Mouse (Mus musculus) forebrain, embryonic 15.5 days (tissue): ENCODE measurements at regions not wholly inside any gene's neighbourhood (a gene's known extent, or its start where the extent isn't known, plus 50 kb on each side); places are given as distances from the start of the nearest gene placed in this dataset.
A peak's percentile ranks its signal among the peaks of the same experiment; 100 is the strongest.

ENCODE experiments used
- ATAC-seq: fragments of 200-750 bp; cut with Nextera tagmentation; replicated peaks from 2 replicates; pipeline ENCODE4 v1.8.0; 2017; ENCODE audit warnings: mild to moderate bottlenecking, moderate TSS enrichment, moderate library complexity
- H3K27ac ChIP-seq: fragments of 300-500 bp; sonication (generic); replicated peaks from 2 replicates; pipeline ENCODE4 v1.5.1; 2015; ENCODE audit warnings: mild to moderate bottlenecking, inconsistent platforms
- H3K27me3 ChIP-seq: fragments of 300-500 bp; sonication (generic); 2 replicates; pipeline ENCODE4 v1.6.1; 2015; ENCODE audit warnings: inconsistent platforms
- H3K36me3 ChIP-seq: fragments of 300-500 bp; sonication (generic); 2 replicates; pipeline ENCODE4 v1.6.1; 2015; ENCODE audit warnings: mild to moderate bottlenecking, inconsistent platforms
- H3K4me1 ChIP-seq: fragments of 300-500 bp; sonication (generic); 2 replicates; pipeline ENCODE4 v1.6.1; 2015; ENCODE audit warnings: inconsistent platforms
- H3K4me2 ChIP-seq: fragments of 300-500 bp; sonication (generic); replicated peaks from 2 replicates; pipeline ENCODE4 v1.6.1; 2015; ENCODE audit warnings: mild to moderate bottlenecking, inconsistent platforms
- H3K4me3 ChIP-seq: fragments of 300-500 bp; sonication (generic); 2 replicates; pipeline ENCODE4 v1.5.1; 2015; ENCODE audit warnings: mild to moderate bottlenecking, inconsistent platforms
- H3K9ac ChIP-seq: fragments of 300-500 bp; sonication (generic); replicated peaks from 2 replicates; pipeline ENCODE4 v1.6.1; 2015; ENCODE audit warnings: mild to moderate bottlenecking, inconsistent platforms
- H3K9me3 ChIP-seq: fragments of 300-500 bp; sonication (generic); 2 replicates; pipeline ENCODE4 v1.6.1; 2016; ENCODE audit warnings: inconsistent platforms
- WGBS: fragments of 180-500 bp; shearing (Covaris S2); methylation state at CpG from one replicate; pipeline ENCODE4 v1.1.7; 2015; ENCODE audit warnings: mixed read lengths; 5-methylcytosine and 5-hydroxymethylcytosine counted together

- Histone ChIP-seq H3K9ac (no peak overlapping the region), H3K27me3 (peaks cover 35% of the 10 kb centered on the region), H3K27ac (no peak overlapping the region), H3K4me2 (no peak overlapping the region), H3K9me3 (no peaks in the 10 kb centered on the region), H3K36me3 (no peaks in the 10 kb centered on the region), H3K4me3 (no peak overlapping the region), H3K4me1 (no peaks in the 10 kb centered on the region)
- 91% methylated on average over 2 of the region's 2 CpGs for WGBS
- ATAC-seq, result no peak
Observed at GRCm38 (mm10) chr6:51196391-51196790, 236.1 kb upstream of the Nfe2l3 start.

GRCm38 (mm10) chr6:51197000-51197774 is 235.3 kb upstream of the Nfe2l3 start:
- Histone ChIP-seq H3K9ac (no peak overlapping the region), H3K4me1 (no peaks in the 10 kb centered on the region), H3K9me3 (no peaks in the 10 kb centered on the region), H3K36me3 (no peaks in the 10 kb centered on the region), H3K4me2 (no peak overlapping the region), H3K27ac (no peak overlapping the region), H3K27me3 (peaks cover 28% of the 10 kb centered on the region), H3K4me3 (no peak overlapping the region)
- no peak for ATAC-seq
- WGBS, result 80% methylated on average over 16 of the region's 16 CpGs

- no peaks in the 10 kb centered on the region for H3K9me3 ChIP-seq
- H3K9ac ChIP-seq, result no peak overlapping the region
- 51% methylated on average over 5 of the region's 5 CpGs for WGBS
- H3K4me1 ChIP-seq, result no peaks in the 10 kb centered on the region
- peaks cover 5% of the 10 kb centered on the region; the same call in 1 of the 2 replicates for H3K27me3 ChIP-seq
- H3K4me3 ChIP-seq, result no peak overlapping the region
- no peak for ATAC-seq
- no peak overlapping the region for H3K27ac ChIP-seq
- H3K4me2 ChIP-seq, result no peak overlapping the region
- H3K36me3 ChIP-seq, result no peaks in the 10 kb centered on the region
Observed at GRCm38 (mm10) chr6:51200207-51200606, 232.3 kb upstream of the Nfe2l3 start.

- H3K4me3 ChIP-seq, result no peak overlapping the region
- no peak overlapping the region for H3K27ac ChIP-seq
- no peaks in the 10 kb centered on the region for H3K9me3 ChIP-seq
- WGBS, result 90% methylated on average over 14 of the region's 14 CpGs
- H3K36me3 ChIP-seq, result no peaks in the 10 kb centered on the region
- H3K4me2 ChIP-seq, result no peak overlapping the region
- no peaks in the 10 kb centered on the region for H3K4me1 ChIP-seq
- peaks cover 10% of the 10 kb centered on the region; the same call in 1 of the 2 replicates for H3K27me3 ChIP-seq
- ATAC-seq, result no peak
- no peak overlapping the region for H3K9ac ChIP-seq
Observed at GRCm38 (mm10) chr6:51200837-51201236, 231.6 kb upstream of the Nfe2l3 start.

- WGBS, result 79% methylated on average over 3 of the region's 3 CpGs
- no peak for ATAC-seq
- Histone ChIP-seq H3K4me3 (no peak overlapping the region), H3K4me2 (no peak overlapping the region), H3K27me3 (peaks cover 15% of the 10 kb centered on the region), H3K27ac (no peak overlapping the region), H3K9ac (no peak overlapping the region), H3K36me3 (no peaks in the 10 kb centered on the region), H3K4me1 (peaks cover 16% of the 10 kb centered on the region), H3K9me3 (no peaks in the 10 kb centered on the region)
Observed at GRCm38 (mm10) chr6:51204306-51204705, 228.2 kb upstream of the Nfe2l3 start.

- Histone ChIP-seq H3K27ac (no peak overlapping the region), H3K27me3 (peaks cover 15% of the 10 kb centered on the region), H3K36me3 (no peaks in the 10 kb centered on the region), H3K4me1 (peaks cover 16% of the 10 kb centered on the region), H3K9ac (no peak overlapping the region), H3K4me3 (no peak overlapping the region), H3K4me2 (no peak overlapping the region), H3K9me3 (no peaks in the 10 kb centered on the region)
- ATAC-seq, result no peak
- WGBS, result 79% methylated on average over 11 of the region's 11 CpGs
Observed at GRCm38 (mm10) chr6:51205411-51205810, 227.1 kb upstream of the Nfe2l3 start.

GRCm38 (mm10) chr6:51206712-51207505 is 225.6 kb upstream of the Nfe2l3 start:
- 8% methylated on average over 11 of the region's 11 CpGs for WGBS
- peak overlapping the region; percentile 77; the same call in 1 of the 2 replicates for H3K27ac ChIP-seq
- H3K9ac ChIP-seq, result no peak overlapping the region
- no peaks in the 10 kb centered on the region for H3K36me3 ChIP-seq
- peaks cover 16% of the 10 kb centered on the region for H3K4me1 ChIP-seq
- peak overlapping the region; percentile 47 for H3K4me2 ChIP-seq
- H3K27me3 ChIP-seq, result peaks cover 15% of the 10 kb centered on the region
- no peak for ATAC-seq
- H3K4me3 ChIP-seq, result 0 out of 2 replicates have a peak overlapping the region, but pooled peaks have one; percentile 27
- no peaks in the 10 kb centered on the region for H3K9me3 ChIP-seq

GRCm38 (mm10) chr6:51207587-51208361 is 224.7 kb upstream of the Nfe2l3 start:
- WGBS, result 2% methylated on average over 21 of the region's 21 CpGs
- peak; percentile 64; the same call in 1 of the 2 replicates for ATAC-seq
- Histone ChIP-seq H3K27ac (peak overlapping the region; percentile 77), H3K9me3 (no peaks in the 10 kb centered on the region), H3K9ac (peak overlapping the region; percentile 43), H3K27me3 (peaks cover 15% of the 10 kb centered on the region), H3K4me2 (peak overlapping the region; percentile 47), H3K36me3 (no peaks in the 10 kb centered on the region), H3K4me1 (peaks cover 16% of the 10 kb centered on the region), H3K4me3 (peak overlapping the region; percentile 27)

- no peak overlapping the region; the same call in 1 of the 2 replicates for H3K27ac ChIP-seq
Observed at GRCm38 (mm10) chr6:51208660-51209396, 223.6 kb upstream of the Nfe2l3 start.

GRCm38 (mm10) chr6:51211418-51211817 is 221.1 kb upstream of the Nfe2l3 start:
- Histone ChIP-seq H3K4me2 (no peak overlapping the region), H3K4me1 (peaks cover 24% of the 10 kb centered on the region), H3K36me3 (no peaks in the 10 kb centered on the region), H3K9ac (no peak overlapping the region), H3K27me3 (peaks cover 5% of the 10 kb centered on the region), H3K9me3 (no peaks in the 10 kb centered on the region), H3K4me3 (no peak overlapping the region), H3K27ac (no peak overlapping the region)
- ATAC-seq, result no peak
- WGBS, result 57% methylated on average over 7 of the region's 7 CpGs

More at GRCm38 (mm10) chr6:51208660-51209396, 223.6 kb upstream of the Nfe2l3 start:
- Histone ChIP-seq H3K36me3 (no peaks in the 10 kb centered on the region), H3K9ac (no peak overlapping the region), H3K4me1 (peaks cover 16% of the 10 kb centered on the region), H3K9me3 (no peaks in the 10 kb centered on the region), H3K4me3 (no peak overlapping the region), H3K4me2 (no peak overlapping the region), H3K27me3 (peaks cover 15% of the 10 kb centered on the region)
- peak; percentile 86 for ATAC-seq
- WGBS, result 2% methylated on average over 6 of the region's 6 CpGs

- Histone ChIP-seq H3K4me2 (no peak overlapping the region), H3K9ac (no peak overlapping the region), H3K36me3 (no peaks in the 10 kb centered on the region), H3K4me3 (no peak overlapping the region), H3K9me3 (no peaks in the 10 kb centered on the region), H3K4me1 (peaks cover 22% of the 10 kb centered on the region), H3K27ac (no peak overlapping the region), H3K27me3 (no peaks in the 10 kb centered on the region; the same call in 1 of the 2 replicates)
- ATAC-seq, result no peak
- 80% methylated on average over 8 of the region's 8 CpGs for WGBS
Observed at GRCm38 (mm10) chr6:51212216-51212615, 220.3 kb upstream of the Nfe2l3 start.
